Mouse (Mus musculus) forebrain, postnatal 0 days (tissue): ENCODE data around the gene Gal3st3. TPM values are rescaled to one million over a fixed set of nuclear protein-coding genes. Genes with fewer than 3 reads are reported as not detected.
"Not testable (repeated sequence)": the region's sequence is repeated elsewhere in the genome, so short reads cannot be mapped to it uniquely, and the experiment has no call there.

Experiments used
- ATAC-seq: fragments of 200-750 bp; cut with Nextera tagmentation; 2 replicates; pipeline ENCODE4 v1.8.0; 2017; ENCODE audit warnings: mild to moderate bottlenecking, moderate library complexity
- DNase-seq: peaks from one replicate; pipeline ENCODE4 v3.0.0-alpha.2; 2015
- H3K27ac ChIP-seq: fragments of 300-500 bp; sonication (generic); 2 replicates; pipeline ENCODE4 v1.5.1; 2014; ENCODE audit warnings: low read depth, mild to moderate bottlenecking, antibody characterized with exemption, low read length, moderate library complexity, mixed read lengths
- H3K27me3 ChIP-seq: fragments of 300-500 bp; sonication (generic); 2 replicates; pipeline ENCODE4 v1.6.1; 2014; ENCODE audit warnings: mild to moderate bottlenecking, low read length, mixed read lengths; ENCODE audit not compliant: insufficient read depth
- H3K36me3 ChIP-seq: fragments of 300-500 bp; sonication (generic); 2 replicates; pipeline ENCODE4 v1.6.1; 2014; ENCODE audit warnings: mild to moderate bottlenecking, moderate library complexity; ENCODE audit not compliant: insufficient read depth
- H3K4me1 ChIP-seq: fragments of 300-500 bp; sonication (generic); 2 replicates; pipeline ENCODE4 v1.6.1; 2014; ENCODE audit warnings: antibody characterized with exemption; ENCODE audit not compliant: insufficient read depth
- H3K4me2 ChIP-seq: fragments of 300-500 bp; sonication (generic); 2 replicates; pipeline ENCODE4 v1.6.1; 2014; ENCODE audit warnings: low read depth, mild to moderate bottlenecking, moderate library complexity
- H3K4me3 ChIP-seq: fragments of 300-500 bp; sonication (generic); 2 replicates; pipeline ENCODE4 v1.5.1; 2014; ENCODE audit warnings: low read depth, low read length, mixed read lengths
- H3K9ac ChIP-seq: fragments of 300-500 bp; sonication (generic); 2 replicates; pipeline ENCODE4 v1.6.1; 2014; ENCODE audit warnings: mild to moderate bottlenecking
- H3K9me3 ChIP-seq: fragments of 300-500 bp; sonication (generic); 2 replicates; pipeline ENCODE4 v1.6.1; 2016; ENCODE audit warnings: low read length
- CTCF ChIP-seq: sonication (generic); IDR thresholded peaks from 2 replicates; pipeline ENCODE4 v1.5.1; 2016; ENCODE audit warnings: antibody characterized with exemption, control low read depth, low read depth
- WGBS: fragments of 180-500 bp; shearing (Covaris S2); extraction: QIAGEN DNeasy Blood & Tissue Kit; methylation state at CpG from one replicate; pipeline ENCODE4 v1.1.7; 2014; 5-methylcytosine and 5-hydroxymethylcytosine counted together
- polyA plus RNA-seq: library from polyadenylated mRNA; unstranded; fragments of >200 nt; fragmentation: Nextera tagmentation; extraction: Ambion mirVana; gene quantifications from 2 replicates; pipeline ENCODE4 v1.2.1, GENCODE M21; 2015
- total RNA-seq: library from RNA; depleted of rRNA; stranded (reverse); fragments of >200 nt; gene quantifications from 2 replicates; pipeline ENCODE4 v1.2.3, GENCODE M21; 2014

Gal3st3 gene
- total and polyA plus RNA-seq, 2 experiments from 2014 or later, result 19.4 to 50.4 TPM

- no peaks in the 10 kb centered on the region for H3K9me3 ChIP-seq
- DNase-seq, result peak; percentile 77
- no peak overlapping the region for H3K4me3 ChIP-seq
- no peak overlapping the region for H3K27ac ChIP-seq
- WGBS, result 18% methylated on average over 5 of the region's 5 CpGs
- H3K27me3 ChIP-seq, result no peaks in the 10 kb centered on the region
- no peaks in the 10 kb centered on the region for H3K36me3 ChIP-seq
- H3K4me2 ChIP-seq, result no peak overlapping the region
- H3K4me1 ChIP-seq, result no peaks in the 10 kb centered on the region
- ATAC-seq, result no peak
- peak; percentile 84 for TF ChIP-seq CTCF
- H3K9ac ChIP-seq, result no peak overlapping the region
Observed at GRCm38 (mm10) chr19:5337975-5338374, 39.8 kb downstream of the Gal3st3 start.

GRCm38 (mm10) chr19:5341360-5341759 lies 43.2 kb downstream of the Gal3st3 start:
- H3K4me1 ChIP-seq, result no peaks in the 10 kb centered on the region
- WGBS, result 89% methylated on average over 7 of the region's 7 CpGs
- no peak for TF ChIP-seq CTCF
- no peaks in the 10 kb centered on the region for H3K36me3 ChIP-seq
- ATAC-seq (no peak), DNase-seq (no peak)
- no peak overlapping the region for H3K4me3 ChIP-seq
- H3K9ac ChIP-seq, result no peak overlapping the region
- H3K9me3 ChIP-seq, result no peaks in the 10 kb centered on the region
- H3K27me3 ChIP-seq, result no peaks in the 10 kb centered on the region
- no peak overlapping the region for H3K4me2 ChIP-seq
- no peak overlapping the region for H3K27ac ChIP-seq

- H3K9me3 ChIP-seq, result no peaks in the 10 kb centered on the region
- TF ChIP-seq CTCF, result no peak
- no peaks in the 10 kb centered on the region for H3K36me3 ChIP-seq
- H3K4me2 ChIP-seq, result no peak overlapping the region
- DNase-seq (no peak), ATAC-seq (no peak)
- H3K9ac ChIP-seq, result no peak overlapping the region
- H3K27ac ChIP-seq, result no peak overlapping the region
- H3K27me3 ChIP-seq, result no peaks in the 10 kb centered on the region
- H3K4me1 ChIP-seq, result no peaks in the 10 kb centered on the region
- 79% methylated on average over 6 of the region's 6 CpGs for WGBS
- no peak overlapping the region for H3K4me3 ChIP-seq
Observed at GRCm38 (mm10) chr19:5345297-5346131, 47.4 kb downstream of the Gal3st3 start.

- no peak for ATAC-seq
- H3K9ac ChIP-seq, result no peak overlapping the region
Observed at GRCm38 (mm10) chr19:5348064-5348463, 49.9 kb downstream of the Gal3st3 start.

GRCm38 (mm10) chr19:5348526-5349501 lies 50.7 kb downstream of the Gal3st3 start:
- ATAC-seq, result peak; percentile 56; the same call in 1 of the 2 replicates

More at GRCm38 (mm10) chr19:5348064-5348463, 49.9 kb downstream of the Gal3st3 start:
- no peak overlapping the region for H3K4me3 ChIP-seq
- no peak for DNase-seq
- no peak for TF ChIP-seq CTCF
- 76% methylated on average over 6 of the region's 6 CpGs for WGBS
- H3K9me3 ChIP-seq, result no peaks in the 10 kb centered on the region
- H3K36me3 ChIP-seq, result no peaks in the 10 kb centered on the region
- no peak overlapping the region for H3K4me2 ChIP-seq
- H3K27me3 ChIP-seq, result no peaks in the 10 kb centered on the region
- no peaks in the 10 kb centered on the region for H3K4me1 ChIP-seq
- H3K27ac ChIP-seq, result no peak overlapping the region

GRCm38 (mm10) chr19:5349502-5349873 lies 51.4 kb downstream of the Gal3st3 start, which contains the start of gene Cst6:
Gene Cst6 (minus strand): TSS chr19:5349574.
- H3K4me1 ChIP-seq, H3K27me3 ChIP-seq, H3K27ac ChIP-seq, H3K9me3 ChIP-seq, H3K36me3 ChIP-seq, DNase-seq: not testable (repeated sequence)
- Histone ChIP-seq H3K9ac (peak within 1 kb of the TSS; percentile 61), H3K4me3 (peak within 1 kb of the TSS; percentile 40), H3K4me2 (peak within 1 kb of the TSS; percentile 79)
- ATAC-seq, result 0 out of 2 replicates have a peak, but pooled peaks have one; percentile 23
- WGBS, result 63% methylated on average over 6 of the region's 6 CpGs

More at GRCm38 (mm10) chr19:5348526-5349501, 50.7 kb downstream of the Gal3st3 start:
- H3K4me2 ChIP-seq, result peak overlapping the region; percentile 79
- H3K4me3 ChIP-seq, result peak overlapping the region; percentile 40
- H3K36me3 ChIP-seq, result no peaks in the 10 kb centered on the region
- peak overlapping the region; percentile 61 for H3K9ac ChIP-seq
- no peaks in the 10 kb centered on the region for H3K4me1 ChIP-seq
- 5% methylated on average over 34 of the region's 34 CpGs for WGBS
- H3K27me3 ChIP-seq, result no peaks in the 10 kb centered on the region
- peak; percentile 56 for DNase-seq
- H3K27ac ChIP-seq, result no peak overlapping the region
- TF ChIP-seq CTCF, result peak; percentile 69
- no peaks in the 10 kb centered on the region for H3K9me3 ChIP-seq

GRCm38 (mm10) chr19:5353609-5354008 lies 55.5 kb downstream of the Gal3st3 start:
- no peak for TF ChIP-seq CTCF
- Histone ChIP-seq H3K4me3 (no peak overlapping the region), H3K27me3 (no peaks in the 10 kb centered on the region), H3K9me3 (no peaks in the 10 kb centered on the region), H3K4me2 (no peak overlapping the region), H3K4me1 (no peaks in the 10 kb centered on the region), H3K27ac (no peak overlapping the region), H3K9ac (no peak overlapping the region), H3K36me3 (no peaks in the 10 kb centered on the region)
- ATAC-seq (no peak), DNase-seq (no peak)
- WGBS, result 80% methylated on average over 2 of the region's 2 CpGs
